Mouse (Mus musculus) hindbrain, postnatal 0 days (tissue): Measurements from ENCODE around the gene Apol7e. TPM values are rescaled to one million over a fixed set of nuclear protein-coding genes. Genes with fewer than 3 reads are reported as not detected.
"Not testable (repeated sequence)": the region's sequence is repeated elsewhere in the genome, so short reads cannot be mapped to it uniquely, and the experiment has no call there.

Experiments used
- ATAC-seq: fragments of 200-750 bp; cut with Nextera tagmentation; 2 replicates; pipeline ENCODE4 v1.8.0; 2017; ENCODE audit warnings: mild to moderate bottlenecking, moderate TSS enrichment, moderate library complexity
- DNase-seq: peaks from one replicate; pipeline ENCODE4 v3.0.0-alpha.2; 2015; ENCODE audit warnings: low spot score
- H3K27ac ChIP-seq: fragments of 300-500 bp; sonication (generic); 2 replicates; pipeline ENCODE4 v1.5.1; 2014; ENCODE audit warnings: mild to moderate bottlenecking
- H3K27me3 ChIP-seq: fragments of 300-500 bp; sonication (generic); 2 replicates; pipeline ENCODE4 v1.6.1; 2014; ENCODE audit warnings: low read length, mixed read lengths; ENCODE audit not compliant: insufficient read depth
- H3K36me3 ChIP-seq: fragments of 300-500 bp; sonication (generic); 2 replicates; pipeline ENCODE4 v1.6.1; 2014; ENCODE audit warnings: low read length, mixed read lengths; ENCODE audit not compliant: insufficient read depth
- H3K4me1 ChIP-seq: fragments of 300-500 bp; sonication (generic); 2 replicates; pipeline ENCODE4 v1.6.1; 2014; ENCODE audit warnings: antibody characterized with exemption, low read length, mixed read lengths; ENCODE audit not compliant: insufficient read depth
- H3K4me2 ChIP-seq: fragments of 300-500 bp; sonication (generic); 2 replicates; pipeline ENCODE4 v1.6.1; 2014; ENCODE audit warnings: low read depth, mild to moderate bottlenecking, low read length, moderate library complexity, mixed read lengths
- H3K4me3 ChIP-seq: fragments of 300-500 bp; sonication (generic); 2 replicates; pipeline ENCODE4 v1.5.1; 2014; ENCODE audit warnings: low read length
- H3K9ac ChIP-seq: fragments of 300-500 bp; sonication (generic); replicated peaks from 2 replicates; pipeline ENCODE4 v1.6.1; 2014; ENCODE audit warnings: mild to moderate bottlenecking, low read length, moderate library complexity, mixed read lengths
- H3K9me3 ChIP-seq: fragments of 300-500 bp; sonication (generic); 2 replicates; pipeline ENCODE4 v1.6.1; 2016; ENCODE audit warnings: low read length, mixed read lengths
- CTCF ChIP-seq: IDR thresholded peaks from 2 replicates; pipeline ENCODE4 v1.5.1; 2016; ENCODE audit warnings: antibody characterized with exemption, control low read depth, low read depth
- WGBS: fragments of 180-500 bp; shearing (Covaris S2); extraction: QIAGEN DNeasy Blood & Tissue Kit; methylation state at CpG from one replicate; pipeline ENCODE4 v1.1.7; 2014; 5-methylcytosine and 5-hydroxymethylcytosine counted together
- polyA plus RNA-seq: library from polyadenylated mRNA; unstranded; fragments of >200 nt; fragmentation: Nextera tagmentation; extraction: Ambion mirVana; gene quantifications from 2 replicates; pipeline ENCODE4 v1.2.1, GENCODE M21; 2015
- total RNA-seq: library from RNA; depleted of rRNA; stranded (reverse); fragments of >200 nt; gene quantifications from 2 replicates; pipeline ENCODE4 v1.2.3, GENCODE M21; 2014

The Apol7e gene
- total and polyA plus RNA-seq, 2 experiments from 2014 or later, result not detected

- not testable (repeated sequence) for DNase-seq, H3K9ac ChIP-seq, H3K4me3 ChIP-seq, H3K36me3 ChIP-seq, H3K4me1 ChIP-seq, H3K4me2 ChIP-seq, H3K27ac ChIP-seq, ATAC-seq, H3K27me3 ChIP-seq, H3K9me3 ChIP-seq
- 48% methylated on average over 11 of the region's 15 CpGs for WGBS
- peak; percentile 48 for TF ChIP-seq CTCF
Observed at GRCm38 (mm10) chr15:77694687-77695295, 3.9 kb upstream of the Apol7e start.

GRCm38 (mm10) chr15:77705306-77705705 is 6.6 kb downstream of the Apol7e start:
- DNase-seq, H3K27me3 ChIP-seq, H3K4me2 ChIP-seq, H3K36me3 ChIP-seq, H3K9ac ChIP-seq, H3K4me3 ChIP-seq, H3K27ac ChIP-seq, H3K4me1 ChIP-seq, H3K9me3 ChIP-seq, ATAC-seq: not testable (repeated sequence)
- 95% methylated on average over 3 of the region's 3 CpGs for WGBS

- H3K4me3 ChIP-seq, H3K27ac ChIP-seq, H3K36me3 ChIP-seq, H3K27me3 ChIP-seq, H3K9me3 ChIP-seq, H3K4me1 ChIP-seq, H3K4me2 ChIP-seq, H3K9ac ChIP-seq, ATAC-seq, DNase-seq: not testable (repeated sequence)
- no CpG with 5 or more reads among the region's 1 CpGs for WGBS
Observed at GRCm38 (mm10) chr15:77708936-77709335, 10.3 kb downstream of the Apol7e start.

- H3K4me1 ChIP-seq, DNase-seq, H3K9me3 ChIP-seq, H3K4me3 ChIP-seq, ATAC-seq, H3K27me3 ChIP-seq, H3K27ac ChIP-seq, H3K9ac ChIP-seq, H3K36me3 ChIP-seq, H3K4me2 ChIP-seq: not testable (repeated sequence)
- WGBS, result 78% methylated on average over 2 of the region's 6 CpGs
Observed at GRCm38 (mm10) chr15:77718240-77718639, 19.6 kb downstream of the Apol7e start.

GRCm38 (mm10) chr15:77721509-77721908 is 22.9 kb downstream of the Apol7e start:
- not testable (repeated sequence) for H3K9me3 ChIP-seq, H3K27me3 ChIP-seq, H3K4me3 ChIP-seq, H3K4me2 ChIP-seq, DNase-seq, H3K27ac ChIP-seq, H3K9ac ChIP-seq, H3K4me1 ChIP-seq, H3K36me3 ChIP-seq, ATAC-seq
- no CpG with 5 or more reads among the region's 3 CpGs for WGBS

GRCm38 (mm10) chr15:77724208-77724911 is 25.7 kb downstream of the Apol7e start:
- not testable (repeated sequence) for H3K4me3 ChIP-seq, H3K36me3 ChIP-seq, H3K4me1 ChIP-seq, H3K9me3 ChIP-seq, H3K9ac ChIP-seq, H3K4me2 ChIP-seq, H3K27me3 ChIP-seq, H3K27ac ChIP-seq, DNase-seq
- 32% methylated on average over 2 of the region's 10 CpGs for WGBS
- ATAC-seq, result peak; percentile 79

GRCm38 (mm10) chr15:77725393-77726020 is 26.9 kb downstream of the Apol7e start:
- DNase-seq, result peak; percentile 54
- H3K27ac ChIP-seq, ATAC-seq, H3K4me2 ChIP-seq, H3K9me3 ChIP-seq, H3K9ac ChIP-seq, H3K27me3 ChIP-seq, H3K4me3 ChIP-seq, H3K36me3 ChIP-seq, H3K4me1 ChIP-seq: not testable (repeated sequence)
- 58% methylated on average over 5 of the region's 6 CpGs for WGBS
